In the genomic region with DNA sequence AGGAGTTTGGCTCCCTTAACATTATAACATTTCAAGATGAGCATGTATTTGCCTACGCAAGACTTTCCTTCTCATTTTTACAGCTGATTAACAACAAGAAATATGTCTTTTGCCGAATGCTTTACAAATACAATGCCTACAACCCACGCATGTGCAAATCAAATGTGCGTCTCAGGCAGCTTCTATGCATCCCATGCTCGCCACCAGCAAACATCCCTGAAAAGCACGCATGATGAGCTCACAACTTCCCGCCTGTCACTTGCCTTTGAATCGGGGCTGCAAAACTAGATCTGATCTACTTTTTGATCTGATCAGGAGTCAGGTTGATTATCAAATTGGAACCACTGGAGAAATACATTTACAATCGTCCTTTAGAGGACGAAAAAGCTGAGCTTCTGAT, we compare ENCODE assay signal across 15 mouse cellular contexts. TPM values are rescaled to one million over a fixed set of nuclear protein-coding genes. Genes with fewer than 3 reads are reported as not detected.
DNase-seq lines count a peak whose midpoint lies in the region; ATAC-seq and TF ChIP-seq lines count a peak whose summit lies in the region.
"Had no signal": no experiment of that assay in that cellular context is flagged by ENCODE, and none has a peak within 500 bp of the region (broad histone marks: within the 10 kb centered on the region; RNA-seq: fewer than 3 reads in every experiment).

No protein-coding gene starts in this region.

- H3K9me3 ChIP-seq in midbrain, embryonic 15.5 days: no peaks in the 10 kb centered on the region
- no peaks in the 10 kb centered on the region for H3K9me3 ChIP-seq in kidney, embryonic 15.5 days (replicated peaks)
- no peaks in the 10 kb centered on the region for H3K9me3 ChIP-seq in lung, postnatal 0 days (ENCODE audit: low read length)
- H3K9me3 ChIP-seq: intestine, embryonic 15.5 days; lung, embryonic 15.5 days; megakaryocyte, embryonic 14.5 days had no signal

- peak overlapping the region; percentile 92 for H3K27ac ChIP-seq in layer of hippocampus, adult 2 months
- no peak overlapping the region for H3K27ac ChIP-seq in cortical plate, adult 2 months (ENCODE audit: insufficient read depth, low read length)
- no peak overlapping the region for H3K27ac ChIP-seq in midbrain, embryonic 15.5 days
- no peak overlapping the region for H3K27ac ChIP-seq in kidney, embryonic 15.5 days
- H3K27ac ChIP-seq in lung, postnatal 0 days (ENCODE audit: low read length): no peak overlapping the region
- H3K27ac ChIP-seq: intestine, embryonic 15.5 days; lung, embryonic 15.5 days had no signal

- no peak for TF ChIP-seq CTCF in layer of hippocampus, adult 2 months (conservative IDR thresholded peaks at IDR 0.05)
- no peak for TF ChIP-seq CTCF in cortical plate, adult 2 months (IDR thresholded peaks at IDR 0.05; ENCODE audit: extremely low read depth, insufficient read depth, low read length)
- TF ChIP-seq CTCF in lung, postnatal 0 days (IDR thresholded peaks at IDR 0.05): no peak

- no peaks in the 10 kb centered on the region for H3K27me3 ChIP-seq in midbrain, embryonic 15.5 days (replicated peaks)
- H3K27me3 ChIP-seq in kidney, embryonic 15.5 days: peaks cover 21% of the 10 kb centered on the region
- no peaks in the 10 kb centered on the region; the same call in 1 of the 2 replicates for H3K27me3 ChIP-seq in lung, postnatal 0 days (replicated peaks; ENCODE audit: insufficient read depth, low read length)

- H3K9ac ChIP-seq in midbrain, embryonic 15.5 days: 0 out of 2 replicates have a peak overlapping the region, but pooled peaks have one; percentile 7
- H3K9ac ChIP-seq in kidney, embryonic 15.5 days: no peak overlapping the region
- H3K9ac ChIP-seq in lung, postnatal 0 days (replicated peaks; ENCODE audit: low read depth): no peak overlapping the region
- H3K9ac ChIP-seq: intestine, embryonic 15.5 days; lung, embryonic 15.5 days had no signal

- ATAC-seq in midbrain, embryonic 15.5 days (replicated peaks): no peak
- no peak for ATAC-seq in kidney, embryonic 15.5 days (replicated peaks; ENCODE audit: low FRiP score)
- no peak for ATAC-seq in lung, postnatal 0 days
- ATAC-seq: intestine, embryonic 15.5 days had no signal

- no peaks in the 10 kb centered on the region for H3K36me3 ChIP-seq in midbrain, embryonic 15.5 days (replicated peaks)
- H3K36me3 ChIP-seq in kidney, embryonic 15.5 days: no peaks in the 10 kb centered on the region
- no peaks in the 10 kb centered on the region for H3K36me3 ChIP-seq in lung, postnatal 0 days (ENCODE audit: insufficient read depth, low read length)
- H3K36me3 ChIP-seq: intestine, embryonic 15.5 days; lung, embryonic 15.5 days had no signal

- DNase-seq in cerebellum, adult 9-10 months: peak; percentile 37
- DNase-seq in cerebellum, adult 8-10 months: no peak
- DNase-seq in layer of hippocampus, adult 2 months (ENCODE audit: low spot score in 2 of 2): peak in 1 of 2 experiments; percentile 29
- no peak for DNase-seq in layer of hippocampus, postnatal 25 days (ENCODE audit: extremely low spot score in 1 of 2, low spot score in 1 of 2)
- no peak for DNase-seq in lung, postnatal 0 days (ENCODE audit: low spot score)
- DNase-seq: kidney, postnatal 14 days; thymus, adult 2 months had no signal

- peaks cover 3% of the 10 kb centered on the region; the same call in 1 of the 2 replicates for H3K4me1 ChIP-seq in cortical plate, adult 2 months (ENCODE audit: control insufficient read depth, insufficient read depth, low read length)
- peaks cover 48% of the 10 kb centered on the region for H3K4me1 ChIP-seq in midbrain, embryonic 15.5 days
- peaks cover under 1% of the 10 kb centered on the region; the same call in 1 of the 2 replicates for H3K4me1 ChIP-seq in kidney, embryonic 15.5 days
- no peaks in the 10 kb centered on the region for H3K4me1 ChIP-seq in lung, postnatal 0 days (ENCODE audit: insufficient read depth, low read depth, low read length)
- H3K4me1 ChIP-seq: intestine, embryonic 15.5 days; lung, embryonic 15.5 days; megakaryocyte, embryonic 14.5 days had no signal

- 48% methylated on average over 10 of the region's 10 CpGs for WGBS in midbrain, embryonic 15.5 days
- WGBS in kidney, embryonic 15.5 days: 75% methylated on average over 10 of the region's 10 CpGs
- WGBS in lung, postnatal 0 days: 75% methylated on average over 10 of the region's 10 CpGs

- H3K4me2 ChIP-seq in midbrain, embryonic 15.5 days: peak overlapping the region; percentile 58
- no peak overlapping the region for H3K4me2 ChIP-seq in kidney, embryonic 15.5 days
- H3K4me2 ChIP-seq in lung, postnatal 0 days (replicated peaks; ENCODE audit: low read depth, low read length): no peak overlapping the region
- H3K4me2 ChIP-seq: intestine, embryonic 15.5 days; lung, embryonic 15.5 days had no signal

- TF ChIP-seq EP300 in lung, postnatal 0 days (IDR thresholded peaks at IDR 0.05): no peak

- no peak for TF ChIP-seq POLR2A in cortical plate, adult 2 months (IDR thresholded peaks at IDR 0.05; ENCODE audit: extremely low read depth, insufficient read depth, low read length)

- peak overlapping the region; percentile 46 for H3K4me3 ChIP-seq in layer of hippocampus, adult 2 months
- peak overlapping the region; percentile 30 for H3K4me3 ChIP-seq in cortical plate, adult 2 months (ENCODE audit: insufficient read depth, low read length)
- peak overlapping the region; percentile 78 for H3K4me3 ChIP-seq in midbrain, embryonic 15.5 days
- H3K4me3 ChIP-seq in kidney, embryonic 15.5 days (replicated peaks): no peak overlapping the region
- no peak overlapping the region for H3K4me3 ChIP-seq in lung, postnatal 0 days (ENCODE audit: low read depth, low read length)
- H3K4me3 ChIP-seq: intestine, embryonic 15.5 days; lung, embryonic 15.5 days; megakaryocyte, embryonic 14.5 days had no signal

RNA-seq across cellular contexts. Expression of a gene that starts 5.5 kb away (rescaled TPM):
- total RNA-seq in layer of hippocampus, adult 2 months (2021): 100 to 1,000 TPM; 111 to 118 TPM
- total RNA-seq in layer of hippocampus, postnatal 25 days (2021): 100 to 1,000 TPM; 106 to 121 TPM
- polyA plus RNA-seq in cortical plate, adult 2 months (2012; rRNA removed): 54.2 and 56.8 TPM in 2 replicates
- 58.3 and 60.6 TPM in 2 replicates for polyA plus RNA-seq in midbrain, embryonic 15.5 days (2015; fragmentation: Nextera tagmentation; extraction: Ambion mirVana)
- 0.53 and 0.70 TPM in 2 replicates for polyA plus RNA-seq in kidney, embryonic 15.5 days (2015; fragmentation: Nextera tagmentation; extraction: Ambion mirVana)
- 0.05 TPM in 1 of 2 replicates, not detected in the other for polyA plus RNA-seq in lung, postnatal 0 days (2015; fragmentation: Nextera tagmentation; extraction: Ambion mirVana)
- total RNA-seq: granulocyte monocyte progenitor cell, adult 5-6 weeks; liver, adult 2 months had no signal
- polyA plus RNA-seq: liver, adult 2 months had no signal

Comparison
In these comparisons a context has a peak if more than half of its experiments do, and no peak if none do; other contexts are left out.
1. H3K4me3 ChIP-seq: peak in layer of hippocampus, adult 2 months (single experiment), cortical plate, adult 2 months (single experiment) and midbrain, embryonic 15.5 days (single experiment); none in kidney, embryonic 15.5 days (single experiment) and lung, postnatal 0 days (single experiment).
2. RNA of a gene that starts 5.5 kb away (polyA plus RNA-seq): 58.3 to 60.6 TPM in midbrain, embryonic 15.5 days and 54.2 to 56.8 TPM in cortical plate, adult 2 months; 0.53 to 0.70 TPM in kidney, embryonic 15.5 days and 0.05 TPM in lung, postnatal 0 days; every median in the first group is over 10 times any median in the second.